Mouse (Mus musculus) left cerebral cortex, adult 2 months (tissue): Measurements from ENCODE around the gene Rasgef1b. TPM values are rescaled to one million over a fixed set of nuclear protein-coding genes. Genes with fewer than 3 reads are reported as not detected.

Experiments used
- DNase-seq, 2 experiments: peaks; one replicate each; pipeline ENCODE4 v3.0.0; 2021 to 2022; ENCODE audit warnings: low spot score in 2 of 2, mixed read lengths in 1 of 2; ENCODE audit errors: extremely low spot score in 1 of 2
- H3K27ac ChIP-seq: fragments of 200-600 bp; 2 replicates; pipeline ENCODE4 v1.8.1; 2022
- H3K4me3 ChIP-seq: fragments of 200-600 bp; 2 replicates; pipeline ENCODE4 v1.8.1; 2022
- CTCF ChIP-seq: fragments of 200-600 bp; IDR thresholded peaks from 2 replicates; pipeline ENCODE4 v1.8.1; 2022; ENCODE audit warnings: antibody characterized with exemption, mild to moderate bottlenecking, moderate library complexity
- intact Hi-C: fragments of 180-260 bp; cut with DNase I; formaldehyde crosslinking; loops from one replicate; pipeline ENCODE4 v1.15.1; 2025
- total RNA-seq, 2 experiments: library from RNA; stranded (reverse); gene quantifications; 2 replicates each; pipeline ENCODE4 v1.2.3; 2021

Gene Rasgef1b
- total RNA-seq, 2 experiments from 2014 or later: 65.7 to 88.8 TPM

- no peak for DNase-seq
- TF ChIP-seq CTCF: no peak
- no peak overlapping the region for H3K27ac ChIP-seq
- no peak overlapping the region for H3K4me3 ChIP-seq
- intact Hi-C loops: no loop called here
Observed at GRCm38 (mm10) chr5:99422092-99422491, 306.8 kb downstream of the Rasgef1b start.

GRCm38 (mm10) chr5:99419872-99420271, 309.0 kb downstream of the Rasgef1b start:
- no peak overlapping the region for H3K27ac ChIP-seq
- intact Hi-C loops: no loop called here
- DNase-seq: no peak
- no peak overlapping the region for H3K4me3 ChIP-seq
- TF ChIP-seq CTCF: no peak

- DNase-seq: no peak
- no peak overlapping the region for H3K27ac ChIP-seq
Observed at GRCm38 (mm10) chr5:99416902-99417301, 312.0 kb downstream of the Rasgef1b start.

GRCm38 (mm10) chr5:99415676-99416075, 313.2 kb downstream of the Rasgef1b start:
- intact Hi-C loops: no loop called here
- DNase-seq: no peak
- Histone ChIP-seq H3K4me3 (no peak overlapping the region), H3K27ac (no peak overlapping the region)
- no peak for TF ChIP-seq CTCF

More at GRCm38 (mm10) chr5:99416902-99417301, 312.0 kb downstream of the Rasgef1b start:
- no peak for TF ChIP-seq CTCF
- H3K4me3 ChIP-seq: no peak overlapping the region
- intact Hi-C loops: no loop called here

GRCm38 (mm10) chr5:99415049-99415448, 313.8 kb downstream of the Rasgef1b start:
- no peak overlapping the region for H3K27ac ChIP-seq
- TF ChIP-seq CTCF: no peak
- no peak for DNase-seq
- intact Hi-C loops: no loop called here
- H3K4me3 ChIP-seq: no peak overlapping the region

GRCm38 (mm10) chr5:99414293-99414692, 314.6 kb downstream of the Rasgef1b start:
- no peak for TF ChIP-seq CTCF
- no peak for DNase-seq
- no peak overlapping the region for H3K4me3 ChIP-seq
- H3K27ac ChIP-seq: no peak overlapping the region
- intact Hi-C loops: no loop called here

GRCm38 (mm10) chr5:99413851-99414250, 315.0 kb downstream of the Rasgef1b start:
- no peak overlapping the region for H3K4me3 ChIP-seq
- H3K27ac ChIP-seq: no peak overlapping the region
- TF ChIP-seq CTCF: no peak
- no peak for DNase-seq
- intact Hi-C loops: no loop called here

- Histone ChIP-seq H3K27ac (no peak overlapping the region), H3K4me3 (no peak overlapping the region)
- peak in 1 of 2 experiments; percentile 29 for DNase-seq
- TF ChIP-seq CTCF: peak; percentile 7
- intact Hi-C loops: no loop called here
Observed at GRCm38 (mm10) chr5:99413391-99413790, 315.5 kb downstream of the Rasgef1b start.

- TF ChIP-seq CTCF: no peak
- DNase-seq: no peak
- Histone ChIP-seq H3K4me3 (no peak overlapping the region), H3K27ac (no peak overlapping the region)
- intact Hi-C loops: no loop called here
Observed at GRCm38 (mm10) chr5:99404403-99405170, 324.3 kb downstream of the Rasgef1b start.

- no peak for DNase-seq
- H3K4me3 ChIP-seq: no peak overlapping the region
- TF ChIP-seq CTCF: no peak
- intact Hi-C loops: no loop called here
- H3K27ac ChIP-seq: no peak overlapping the region
Observed at GRCm38 (mm10) chr5:99403325-99403724, 325.5 kb downstream of the Rasgef1b start.

- no peak overlapping the region for H3K4me3 ChIP-seq
- no peak overlapping the region for H3K27ac ChIP-seq
- no peak for TF ChIP-seq CTCF
- intact Hi-C loops: no loop called here
- no peak for DNase-seq
Observed at GRCm38 (mm10) chr5:99402784-99403183, 326.1 kb downstream of the Rasgef1b start.

- intact Hi-C loops: no loop called here
Observed at GRCm38 (mm10) chr5:99402297-99402696, 326.6 kb downstream of the Rasgef1b start.

More at GRCm38 (mm10) chr5:99402297-99402696, 326.6 kb downstream of the Rasgef1b start:
- Histone ChIP-seq H3K27ac (no peak overlapping the region), H3K4me3 (no peak overlapping the region)
- no peak for TF ChIP-seq CTCF
- no peak for DNase-seq
